Mouse (Mus musculus): ENCODE measurements around the gene Krt33b. TPM values are rescaled to one million over a fixed set of nuclear protein-coding genes. Genes with fewer than 3 reads are reported as not detected.

Gene Krt33b
- total and polyA plus RNA-seq, 2 experiments from 2014 or later = 0.25 TPM; not detected in 1

DNA sequence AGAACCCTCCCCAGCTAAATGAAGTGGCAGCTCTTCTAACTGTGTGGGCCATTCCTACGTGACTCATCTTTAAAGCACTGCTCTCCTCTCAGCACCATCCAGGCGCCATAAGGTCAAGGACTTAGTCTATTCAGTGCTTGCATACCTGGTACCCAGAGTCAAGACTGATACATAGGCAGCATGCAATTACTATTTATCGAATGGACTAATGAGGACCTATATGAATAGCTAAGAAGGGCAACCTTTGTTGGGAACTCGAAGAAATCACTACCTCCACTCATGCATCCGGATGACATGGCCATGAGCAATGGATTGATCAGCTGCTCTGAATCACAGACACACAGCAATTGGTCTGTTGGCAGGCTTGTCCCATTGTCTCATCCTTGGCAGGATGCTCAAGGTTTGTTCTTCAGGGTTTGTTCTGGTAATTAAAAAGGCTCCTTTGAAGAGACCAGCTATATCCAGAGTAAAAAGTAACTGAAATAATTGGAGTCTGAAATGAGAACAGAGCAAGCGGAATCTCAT is 39.7 kb downstream of the Krt33b start:
- ATAC-seq (ENCODE audit: low FRiP score) = no peak
- 89% methylated on average over 6 of the region's 6 CpGs for WGBS

DNA sequence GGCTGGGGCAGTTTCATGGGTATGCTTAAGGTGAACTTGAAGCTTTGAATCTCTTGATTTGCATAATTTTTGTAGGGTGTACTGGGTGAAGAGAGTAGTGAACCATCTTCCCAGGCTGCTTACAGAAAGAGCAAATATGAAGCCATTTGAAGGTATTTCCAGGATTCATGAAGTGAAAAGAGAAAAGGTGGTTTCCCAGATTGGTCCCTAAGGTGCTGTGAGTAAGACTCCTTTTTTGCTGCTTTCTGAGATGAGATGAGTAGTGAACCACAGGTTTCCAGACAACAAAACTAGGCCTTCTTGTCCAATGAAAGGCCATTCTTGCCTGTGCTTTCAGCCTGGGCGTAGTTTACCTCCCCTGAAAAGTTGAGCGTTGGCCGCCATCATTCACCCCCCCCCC is 41.1 kb downstream of the Krt33b start:
- H3K9me3 ChIP-seq (ENCODE audit: low read length) = no peaks in the 10 kb centered on the region
- H3K4me3 ChIP-seq (ENCODE audit: low read depth, low read length) = no peak overlapping the region
- no peaks in the 10 kb centered on the region for H3K27me3 ChIP-seq (ENCODE audit: insufficient read depth, low read length)
- no peak overlapping the region for H3K27ac ChIP-seq (ENCODE audit: low read depth, low read length)
- no peak overlapping the region for H3K4me2 ChIP-seq (ENCODE audit: low read depth, low read length, poor library complexity, severe bottlenecking)
- H3K9ac ChIP-seq (replicated peaks; ENCODE audit: low read length, poor library complexity, severe bottlenecking) = no peak overlapping the region
- H3K4me1 ChIP-seq (ENCODE audit: insufficient read depth, low read length) = no peaks in the 10 kb centered on the region
- 94% methylated on average over 3 of the region's 3 CpGs for WGBS
- no peaks in the 10 kb centered on the region for H3K36me3 ChIP-seq (ENCODE audit: insufficient read depth, low read length)
- TF ChIP-seq CTCF (IDR thresholded peaks at IDR 0.05) = no peak
- ATAC-seq (ENCODE audit: low FRiP score) (no peak), DNase-seq (ENCODE audit: low spot score) (no peak)

More for the DNA sequence above, 39.7 kb downstream of the Krt33b start:
- no peak overlapping the region for H3K4me3 ChIP-seq (ENCODE audit: low read depth, low read length)
- no peak overlapping the region for H3K27ac ChIP-seq (ENCODE audit: low read depth, low read length)
- H3K36me3 ChIP-seq (ENCODE audit: insufficient read depth, low read length) = no peaks in the 10 kb centered on the region
- H3K4me1 ChIP-seq (ENCODE audit: insufficient read depth, low read length) = no peaks in the 10 kb centered on the region
- no peaks in the 10 kb centered on the region for H3K9me3 ChIP-seq (ENCODE audit: low read length)
- H3K4me2 ChIP-seq (ENCODE audit: low read depth, low read length, poor library complexity, severe bottlenecking) = no peak overlapping the region
- no peak for DNase-seq (ENCODE audit: low spot score)
- H3K9ac ChIP-seq (replicated peaks; ENCODE audit: low read length, poor library complexity, severe bottlenecking) = no peak overlapping the region
- no peaks in the 10 kb centered on the region for H3K27me3 ChIP-seq (ENCODE audit: insufficient read depth, low read length)
- no peak for TF ChIP-seq CTCF (IDR thresholded peaks at IDR 0.05)

DNA sequence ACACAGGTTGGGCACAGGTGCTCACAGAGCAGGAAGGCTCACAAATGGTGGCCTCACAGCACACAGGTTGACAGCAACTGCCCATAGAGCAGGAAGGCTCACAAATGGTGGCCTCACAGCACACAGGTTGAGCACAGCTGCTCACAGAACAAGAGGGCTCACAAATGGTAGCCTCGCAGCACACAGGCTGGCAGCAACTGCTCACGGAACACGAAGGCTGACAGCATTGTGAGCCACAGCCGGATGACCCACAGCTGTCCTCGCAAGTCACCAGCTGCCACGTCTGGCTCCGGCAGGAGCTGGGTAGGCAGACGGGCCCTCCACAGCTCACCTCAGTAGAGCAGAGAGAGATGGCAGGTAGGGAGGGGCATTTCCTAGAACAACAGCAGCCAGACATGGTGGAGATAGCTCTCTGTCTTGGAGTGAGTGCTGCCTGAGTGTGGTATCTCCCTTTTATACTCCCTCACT is 43.5 kb downstream of the Krt33b start, which contains the start of gene Krtap16-1:
Krtap16-1 (minus strand) TSS at position 418 of the 468 bp plus-strand sequence.
- no peak for TF ChIP-seq CTCF (IDR thresholded peaks at IDR 0.05)
- no peak within 1 kb of the TSS for H3K27ac ChIP-seq (ENCODE audit: low read depth, low read length)
- H3K9ac ChIP-seq (replicated peaks; ENCODE audit: low read length, poor library complexity, severe bottlenecking) = no peak within 1 kb of the TSS
- H3K4me3 ChIP-seq (ENCODE audit: low read depth, low read length) = no peak within 1 kb of the TSS
- no peaks in the 10 kb centered on the region for H3K36me3 ChIP-seq (ENCODE audit: insufficient read depth, low read length)
- no peaks in the 10 kb centered on the region for H3K27me3 ChIP-seq (ENCODE audit: insufficient read depth, low read length)
- DNase-seq (ENCODE audit: low spot score) (no peak), ATAC-seq (ENCODE audit: low FRiP score) (no peak)
- no peak within 1 kb of the TSS for H3K4me2 ChIP-seq (ENCODE audit: low read depth, low read length, poor library complexity, severe bottlenecking)
- no peaks in the 10 kb centered on the region for H3K9me3 ChIP-seq (ENCODE audit: low read length)
- H3K4me1 ChIP-seq (ENCODE audit: insufficient read depth, low read length) = no peaks in the 10 kb centered on the region
- 78% methylated on average over 8 of the region's 8 CpGs for WGBS

DNA sequence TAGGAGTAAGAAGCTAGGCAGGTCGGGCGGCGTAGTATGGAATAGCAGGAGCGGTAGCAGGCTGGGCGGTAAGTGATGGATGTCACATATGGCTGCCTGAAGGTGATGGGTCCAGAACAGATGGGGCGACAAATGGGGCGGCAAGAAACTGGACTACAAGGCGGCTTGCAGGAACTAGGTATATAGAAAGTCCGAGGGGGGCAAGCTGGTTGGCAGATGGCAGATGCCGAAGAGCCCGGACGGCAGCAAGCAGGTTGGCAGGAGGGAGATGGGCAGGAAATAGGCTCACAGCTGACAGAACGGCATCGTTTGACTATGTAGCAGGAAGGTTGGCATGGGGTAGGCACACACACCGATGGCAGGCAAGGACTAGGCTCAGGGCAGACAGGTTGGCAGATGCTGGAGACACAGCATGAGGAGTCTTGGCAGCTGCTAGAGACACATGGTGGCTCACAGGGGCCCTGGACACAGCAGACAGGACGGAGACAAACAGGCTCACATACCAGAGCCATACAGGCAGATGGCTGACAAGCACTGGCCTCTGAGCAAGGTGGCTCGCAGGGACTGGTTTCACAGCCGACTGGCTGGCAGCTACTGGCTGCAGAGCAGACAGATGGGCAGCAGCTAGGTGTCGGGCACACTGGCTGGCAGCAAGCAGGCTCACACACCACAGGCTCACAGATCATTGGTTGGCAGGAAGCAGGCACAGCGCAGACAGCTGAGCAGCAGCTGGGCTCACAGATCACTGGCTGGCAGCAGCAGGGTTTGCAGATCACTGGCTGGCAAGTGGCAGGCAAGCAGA is 44.2 kb downstream of the Krt33b start:
- DNase-seq (ENCODE audit: low spot score) = peak; percentile 86
- TF ChIP-seq CTCF (IDR thresholded peaks at IDR 0.05) = 0 out of 2 replicates have a peak, but pooled peaks have one; percentile 1
- Histone ChIP-seq H3K36me3 (ENCODE audit: insufficient read depth, low read length) (no peaks in the 10 kb centered on the region), H3K27ac (ENCODE audit: low read depth, low read length) (no peak overlapping the region), H3K27me3 (ENCODE audit: insufficient read depth, low read length) (no peaks in the 10 kb centered on the region), H3K4me3 (ENCODE audit: low read depth, low read length) (no peak overlapping the region), H3K4me2 (ENCODE audit: low read depth, low read length, poor library complexity, severe bottlenecking) (no peak overlapping the region), H3K9me3 (ENCODE audit: low read length) (no peaks in the 10 kb centered on the region), H3K9ac (replicated peaks; ENCODE audit: low read length, poor library complexity, severe bottlenecking) (no peak overlapping the region), H3K4me1 (ENCODE audit: insufficient read depth, low read length) (no peaks in the 10 kb centered on the region)
- WGBS = 72% methylated on average over 20 of the region's 20 CpGs
- peak; percentile 66 for ATAC-seq (ENCODE audit: low FRiP score)

DNA sequence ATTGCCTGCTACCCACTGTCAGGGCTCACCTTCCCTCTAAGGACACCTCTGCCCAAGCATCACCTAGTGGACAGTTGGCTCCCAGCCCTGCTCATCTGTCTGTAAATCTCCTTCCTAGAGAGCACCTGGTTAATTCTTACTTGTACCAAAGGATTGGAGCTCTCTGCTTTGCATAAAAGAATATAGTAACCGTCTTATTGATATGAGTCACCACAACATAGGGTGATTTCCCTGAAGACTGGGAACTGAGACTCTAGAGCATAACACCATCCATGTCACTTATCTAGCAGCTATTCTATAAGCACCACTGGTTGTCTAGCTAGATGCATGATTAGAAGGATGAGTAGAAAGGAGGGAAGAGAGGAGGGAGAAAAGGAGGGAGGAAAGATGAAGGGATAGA is 46.2 kb downstream of the Krt33b start:
- 93% methylated on average over 1 of the region's 1 CpGs for WGBS
- no peak overlapping the region for H3K4me3 ChIP-seq (ENCODE audit: low read depth, low read length)
- H3K4me2 ChIP-seq (ENCODE audit: low read depth, low read length, poor library complexity, severe bottlenecking) = no peak overlapping the region
- H3K9me3 ChIP-seq (ENCODE audit: low read length) = no peaks in the 10 kb centered on the region
- H3K27ac ChIP-seq (ENCODE audit: low read depth, low read length) = no peak overlapping the region
- no peak for DNase-seq (ENCODE audit: low spot score)
- H3K36me3 ChIP-seq (ENCODE audit: insufficient read depth, low read length) = no peaks in the 10 kb centered on the region
- no peaks in the 10 kb centered on the region for H3K4me1 ChIP-seq (ENCODE audit: insufficient read depth, low read length)
- no peak overlapping the region for H3K9ac ChIP-seq (replicated peaks; ENCODE audit: low read length, poor library complexity, severe bottlenecking)
- ATAC-seq (ENCODE audit: low FRiP score) = no peak
- no peak for TF ChIP-seq CTCF (IDR thresholded peaks at IDR 0.05)
- no peaks in the 10 kb centered on the region for H3K27me3 ChIP-seq (ENCODE audit: insufficient read depth, low read length)

DNA sequence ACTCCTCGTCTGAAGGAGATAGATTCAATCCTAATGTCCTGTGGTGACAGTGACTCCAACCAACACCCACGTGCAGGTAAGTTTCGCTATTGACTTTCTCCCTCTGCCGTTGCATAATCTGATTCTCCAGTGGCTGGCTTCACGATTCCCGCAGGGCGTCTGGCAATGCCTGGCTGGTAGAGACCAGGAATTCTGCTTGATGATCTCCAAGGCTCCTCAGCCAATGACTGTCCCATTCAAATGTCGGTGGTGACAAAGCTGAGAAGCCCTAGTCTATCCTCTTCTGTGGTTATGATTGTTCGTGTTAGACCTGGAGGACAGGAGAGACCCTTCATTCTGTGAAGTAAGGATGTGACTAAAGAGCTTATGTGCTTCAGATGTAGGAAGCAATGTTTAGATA is 46.9 kb downstream of the Krt33b start:
- no peak for TF ChIP-seq CTCF (IDR thresholded peaks at IDR 0.05)
- Histone ChIP-seq H3K4me2 (ENCODE audit: low read depth, low read length, poor library complexity, severe bottlenecking) (no peak overlapping the region), H3K27ac (ENCODE audit: low read depth, low read length) (no peak overlapping the region), H3K9me3 (ENCODE audit: low read length) (no peaks in the 10 kb centered on the region), H3K4me3 (ENCODE audit: low read depth, low read length) (no peak overlapping the region), H3K4me1 (ENCODE audit: insufficient read depth, low read length) (no peaks in the 10 kb centered on the region), H3K27me3 (ENCODE audit: insufficient read depth, low read length) (no peaks in the 10 kb centered on the region), H3K36me3 (ENCODE audit: insufficient read depth, low read length) (no peaks in the 10 kb centered on the region), H3K9ac (replicated peaks; ENCODE audit: low read length, poor library complexity, severe bottlenecking) (no peak overlapping the region)
- WGBS = 87% methylated on average over 9 of the region's 9 CpGs
- ATAC-seq (ENCODE audit: low FRiP score) = no peak
- DNase-seq (ENCODE audit: low spot score) = no peak

Measured in midbrain, postnatal 0 days (tissue).